Mouse (Mus musculus): Measurements from ENCODE around the gene Prrx1.

Prrx1 gene

GRCm38 (mm10) chr1:163311861-163312811 is 1.4 kb downstream of the Prrx1 start:
- no peak for DNase-seq (ENCODE audit: low spot score in 2 of 2)

DNA sequence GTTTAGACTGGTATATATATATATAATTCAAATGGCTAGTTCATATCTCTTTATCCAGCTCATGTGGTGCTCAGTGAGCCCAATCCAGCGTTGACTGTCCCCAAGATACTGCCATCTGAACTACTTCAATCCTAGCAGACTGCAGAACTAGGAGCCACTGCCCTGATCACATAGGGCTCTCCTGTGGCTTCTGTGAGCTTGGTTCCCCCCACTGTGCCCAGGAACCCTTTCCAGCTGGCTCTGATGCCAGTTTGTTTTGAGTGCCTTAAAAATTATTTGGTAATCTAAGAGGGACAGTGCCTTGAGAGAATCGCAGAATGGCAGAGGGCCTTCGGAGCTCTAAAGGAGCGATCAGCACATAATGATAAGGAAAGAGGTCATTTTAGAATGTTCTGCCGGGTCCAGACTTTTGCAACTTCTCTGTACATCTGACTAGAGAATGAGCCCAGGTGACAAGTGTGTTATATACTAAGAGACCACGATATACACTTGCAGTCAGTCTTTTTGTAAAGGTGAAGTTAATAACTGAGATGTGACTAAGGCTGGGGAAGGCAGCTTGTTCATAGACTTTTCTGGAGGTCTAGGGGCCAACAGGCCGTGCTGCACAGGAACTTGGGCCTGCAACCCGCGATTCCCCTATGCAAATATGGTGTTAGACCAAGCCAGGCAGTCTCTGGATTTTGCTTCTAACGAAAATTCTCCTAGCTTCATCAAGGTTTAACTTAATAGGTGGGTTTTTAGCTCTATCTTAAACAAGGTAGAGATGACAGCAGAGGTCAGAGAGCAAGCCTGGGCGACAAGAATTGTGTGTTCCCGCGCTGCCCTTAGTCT is 2.3 kb downstream of the Prrx1 start:
- DNase-seq (ENCODE audit: low spot score in 2 of 2), result no peak

- DNase-seq (ENCODE audit: low spot score in 2 of 2), result no peak
These were observed 3.3 kb downstream of the Prrx1 start for GRCm38 (mm10) chr1:163310023-163310754.

- DNase-seq (ENCODE audit: low spot score in 2 of 2), result no peak
These were observed 4.0 kb downstream of the Prrx1 start for GRCm38 (mm10) chr1:163309466-163309865.

- no peak for DNase-seq (ENCODE audit: low spot score in 2 of 2)
These were observed 4.9 kb downstream of the Prrx1 start for GRCm38 (mm10) chr1:163308631-163309030.

- no peak for DNase-seq (ENCODE audit: low spot score in 2 of 2)
These were observed 5.8 kb downstream of the Prrx1 start for GRCm38 (mm10) chr1:163307706-163308105.

DNA sequence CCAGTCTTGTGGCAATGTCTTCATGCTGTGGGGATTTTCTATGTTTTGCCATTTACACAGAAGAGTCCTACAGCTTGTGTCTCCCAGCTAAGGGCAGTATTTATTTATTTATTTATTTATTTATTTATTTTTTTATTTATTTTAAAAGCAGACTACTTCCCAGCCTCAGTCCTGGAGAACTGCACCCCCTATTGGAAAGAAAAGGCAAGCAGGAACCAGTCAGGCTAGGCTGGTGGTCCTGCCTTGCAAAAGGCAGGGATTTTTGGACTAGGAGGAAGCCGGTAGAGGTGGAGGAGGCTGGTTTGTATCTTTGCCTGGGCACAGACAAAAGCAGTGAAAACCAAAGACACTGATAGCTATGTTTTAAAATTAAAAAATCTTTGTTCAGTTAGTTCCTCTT is 7.6 kb downstream of the Prrx1 start:
- no peak for DNase-seq (ENCODE audit: low spot score in 2 of 2)

GRCm38 (mm10) chr1:163304837-163305236 is 8.7 kb downstream of the Prrx1 start:
- no peak for DNase-seq (ENCODE audit: low spot score in 2 of 2)

DNA sequence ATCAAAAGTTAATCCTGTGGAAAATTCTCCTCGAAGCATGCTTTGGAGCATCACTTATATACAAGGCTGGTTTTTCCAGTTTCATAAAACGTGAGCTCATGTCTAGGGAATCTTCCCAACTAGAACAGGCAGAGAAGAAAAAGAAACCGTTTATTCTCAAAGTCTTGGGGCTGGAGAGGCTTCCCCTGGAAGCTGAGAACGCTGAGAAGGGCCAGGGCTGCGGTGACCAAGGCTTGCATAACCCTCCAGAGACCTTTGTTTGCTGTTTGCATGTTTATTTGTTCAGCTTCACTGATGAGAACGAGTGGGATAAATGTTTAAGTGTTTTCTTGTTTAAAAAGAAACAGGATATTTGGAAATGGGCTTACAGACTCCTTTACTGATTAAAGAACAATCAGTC is 11.2 kb downstream of the Prrx1 start:
- DNase-seq (ENCODE audit: low spot score in 2 of 2), result no peak

- no peak for DNase-seq (ENCODE audit: low spot score in 2 of 2)
These were observed 20.4 kb downstream of the Prrx1 start for GRCm38 (mm10) chr1:163293152-163293551.

- DNase-seq (ENCODE audit: low spot score in 2 of 2), result no peak
These were observed 21.6 kb downstream of the Prrx1 start for GRCm38 (mm10) chr1:163291925-163292324.

DNA sequence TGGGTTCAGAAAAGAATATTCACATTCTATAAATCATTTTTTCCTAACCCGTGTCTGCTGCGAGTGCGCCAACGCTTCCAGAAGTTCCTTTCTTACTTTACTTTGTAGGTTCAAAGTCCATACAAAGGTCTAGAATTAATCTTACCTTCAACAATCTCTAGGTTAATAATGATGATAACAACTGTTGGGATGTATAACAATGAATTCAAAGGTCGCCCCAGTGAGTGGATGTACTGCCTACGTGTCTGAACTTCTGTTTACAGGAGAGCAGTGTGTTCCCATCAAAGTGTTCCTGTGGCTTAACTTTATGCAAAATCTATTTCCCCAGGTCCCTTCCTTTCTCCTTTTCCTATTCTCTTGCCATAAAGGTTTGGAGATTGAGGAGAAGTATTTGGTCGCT is 24.4 kb downstream of the Prrx1 start:
- DNase-seq (ENCODE audit: low spot score in 2 of 2), result no peak

GRCm38 (mm10) chr1:163285539-163285938 is 28.0 kb downstream of the Prrx1 start:
- DNase-seq (ENCODE audit: low spot score in 2 of 2), result no peak

GRCm38 (mm10) chr1:163285136-163285535 is 28.4 kb downstream of the Prrx1 start:
- DNase-seq (ENCODE audit: low spot score in 2 of 2), result no peak

DNA sequence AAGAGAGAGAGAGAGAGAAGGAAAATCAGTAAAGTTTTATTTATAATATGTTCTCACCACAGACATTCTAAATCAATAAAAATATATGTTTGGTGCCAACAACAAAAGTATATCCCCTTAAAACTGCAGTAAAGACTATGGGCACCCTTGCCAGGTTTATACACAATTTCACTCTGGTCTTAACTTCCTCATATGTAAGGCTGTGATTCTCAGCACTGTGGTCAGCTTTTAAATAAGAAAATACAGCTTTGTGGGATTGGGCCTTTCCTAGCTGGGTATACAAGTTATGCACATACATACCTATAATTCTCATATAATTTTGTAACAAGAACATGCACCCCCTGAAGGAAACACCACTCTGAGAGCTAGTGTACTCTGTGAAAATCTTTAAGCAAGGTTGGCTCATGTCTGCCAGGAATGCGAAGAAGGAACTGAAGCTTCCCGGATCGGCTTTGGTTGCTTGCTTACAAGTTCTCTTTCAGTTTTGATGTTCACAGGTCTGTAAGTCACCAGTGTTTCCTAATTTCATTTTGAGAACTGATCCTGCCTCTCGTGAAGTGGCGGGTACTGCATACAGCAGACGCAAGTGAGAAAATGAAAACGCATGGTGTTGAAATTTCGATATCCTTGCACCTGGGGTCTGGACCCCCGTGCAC is 29.4 kb downstream of the Prrx1 start:
- no peak for DNase-seq (ENCODE audit: low spot score in 2 of 2)

- no peak for DNase-seq (ENCODE audit: low spot score in 2 of 2)
These were observed 31.9 kb downstream of the Prrx1 start for GRCm38 (mm10) chr1:163281450-163282198.

DNA sequence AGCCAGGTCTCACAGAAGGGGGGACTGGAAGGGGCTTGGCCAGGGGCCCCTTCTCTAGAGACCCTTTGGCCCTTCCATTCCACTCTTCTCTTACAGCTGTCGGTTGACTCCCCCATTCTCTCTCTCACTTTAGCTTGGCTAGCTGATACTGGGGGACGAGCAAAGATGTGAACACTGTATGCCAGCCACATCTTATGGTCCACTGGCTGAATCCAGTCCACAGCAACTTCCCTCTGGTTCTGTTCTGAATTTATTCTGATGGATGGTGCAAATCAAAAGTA is 32.7 kb downstream of the Prrx1 start:
- DNase-seq (ENCODE audit: low spot score in 2 of 2), result no peak

DNA sequence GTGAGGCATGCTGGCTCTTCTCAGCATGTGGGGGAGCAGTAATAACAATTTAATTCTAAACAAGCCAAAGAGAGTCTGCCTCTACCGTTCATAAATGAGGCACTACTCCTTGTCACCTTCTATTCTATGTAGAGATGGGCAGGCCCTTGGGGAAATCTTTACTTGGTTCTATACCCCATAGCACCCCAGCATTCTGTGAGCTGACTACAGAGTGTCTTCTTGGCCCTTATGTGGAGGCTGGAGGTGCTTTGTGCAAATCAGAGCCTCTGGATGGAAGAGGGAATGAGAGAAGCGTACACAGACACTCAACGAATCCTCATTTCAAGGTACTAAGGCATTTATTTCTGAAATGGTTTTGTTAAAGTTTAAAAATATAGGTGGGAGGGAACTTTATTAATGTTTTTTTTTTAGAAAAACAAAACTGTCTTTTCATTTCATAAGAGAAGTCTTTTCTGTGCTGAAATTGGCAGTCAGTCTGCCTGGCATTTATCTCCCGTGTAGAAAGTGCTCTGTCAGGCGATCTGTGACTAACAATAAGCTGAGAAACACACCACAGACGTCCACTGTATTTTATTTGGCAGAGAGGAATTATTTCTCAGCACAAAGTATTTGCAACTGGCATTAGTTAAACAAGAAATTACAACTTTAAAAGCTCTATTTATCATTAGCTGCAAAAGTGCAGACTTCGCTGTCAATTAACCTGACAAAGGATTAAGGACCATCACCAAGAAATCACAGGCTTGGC is 33.2 kb downstream of the Prrx1 start:
- no peak for DNase-seq (ENCODE audit: low spot score in 2 of 2)

DNA sequence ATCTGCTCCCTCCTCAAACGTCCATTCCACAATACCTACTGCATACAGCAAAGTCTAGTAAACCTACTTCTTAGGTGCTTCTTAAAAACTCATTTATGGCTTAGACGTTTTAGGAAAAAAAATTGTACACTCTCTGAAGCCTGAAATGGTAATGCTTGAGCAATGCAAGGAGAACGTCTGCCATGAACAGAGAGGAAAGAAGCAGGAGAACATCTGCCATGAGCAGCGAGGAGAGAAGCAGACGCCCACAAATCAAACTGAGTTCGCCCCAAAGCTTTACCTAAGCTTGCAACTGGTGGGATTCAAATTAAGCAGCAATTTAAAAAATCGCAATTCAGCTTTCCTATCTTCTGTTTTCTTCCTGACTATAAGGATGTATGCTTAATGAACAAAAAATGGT is 36.4 kb downstream of the Prrx1 start:
- DNase-seq (ENCODE audit: low spot score in 2 of 2), result no peak

DNA sequence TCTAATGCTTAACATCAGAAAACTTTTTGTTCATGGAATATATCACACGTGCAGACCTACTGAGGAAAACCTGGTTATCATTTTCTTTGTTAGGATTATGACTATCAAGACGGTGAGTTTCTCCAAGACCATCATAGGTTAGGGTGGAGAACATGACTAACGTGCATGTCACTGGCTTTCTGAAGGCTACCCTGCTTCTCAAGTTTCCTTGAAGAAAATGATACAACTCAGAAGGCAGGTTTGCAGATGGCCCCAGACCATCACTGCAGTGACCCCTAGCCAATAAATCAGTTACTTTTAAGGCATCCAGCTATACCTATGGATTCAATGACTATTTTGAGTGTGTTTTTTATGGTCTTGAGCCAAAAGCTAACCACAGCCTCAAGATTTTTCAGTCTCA is 38.6 kb downstream of the Prrx1 start:
- no peak for DNase-seq (ENCODE audit: low spot score in 2 of 2)

Data from spleen, postnatal 14 days (tissue).